30 mouse cellular contexts compared by ENCODE assay signal in genomic region chr4:63585216-63585615, GRCm38 (mm10). TPM values are rescaled to one million over a fixed set of nuclear protein-coding genes. Genes with fewer than 3 reads are reported as not detected.
"Had no signal": no experiment of that assay in that cellular context is flagged by ENCODE, and none has a peak within 500 bp of the region (broad histone marks: within the 10 kb centered on the region; RNA-seq: fewer than 3 reads in every experiment).

No protein-coding gene starts in this region.

- H3K27me3 ChIP-seq: heart, embryonic 12.5 days; hindbrain, embryonic 12.5 days; intestine, embryonic 15.5 days; limb, embryonic 12.5 days; liver, embryonic 13.5 days; liver, embryonic 15.5 days had no signal

- ATAC-seq: hindbrain, embryonic 16.5 days; inflammation-experienced regulatory T-cells, adult 6 months; intestine, embryonic 15.5 days; intestine, postnatal 0 days; liver, postnatal 0 days had no signal

- H3K4me2 ChIP-seq: heart, embryonic 12.5 days; hindbrain, embryonic 12.5 days; hindbrain, embryonic 14.5 days; intestine, embryonic 15.5 days; limb, embryonic 12.5 days; liver, embryonic 11.5 days; liver, embryonic 13.5 days; liver, embryonic 15.5 days had no signal

- H3K36me3 ChIP-seq: hindbrain, embryonic 12.5 days; liver, embryonic 15.5 days had no signal

- H3K27ac ChIP-seq: gastrocnemius, adult 2 months; heart, embryonic 10.5 days; hindbrain, embryonic 10.5 days; hindbrain, embryonic 12.5 days; hindbrain, embryonic 14.5 days; intestine, embryonic 15.5 days; layer of hippocampus, adult 2 months; left cerebral cortex, adult 2 months; limb, embryonic 12.5 days; liver, embryonic 13.5 days; liver, embryonic 15.5 days had no signal

- H3K9me3 ChIP-seq: heart, embryonic 10.5 days; heart, embryonic 12.5 days; hindbrain, embryonic 10.5 days; hindbrain, embryonic 12.5 days; intestine, embryonic 15.5 days; limb, embryonic 10.5 days; limb, embryonic 12.5 days; liver, embryonic 13.5 days; liver, embryonic 15.5 days had no signal

- H3K4me1 ChIP-seq: intestine, embryonic 15.5 days; liver, embryonic 13.5 days; liver, embryonic 15.5 days had no signal

- DNase-seq: gastrocnemius, adult 2 months; gastrocnemius, postnatal 10 days; gastrocnemius, postnatal 25 days; heart, adult 18-20 months; heart, postnatal 10 days; heart, postnatal 4 days; kidney, adult 18-20 months; kidney, postnatal 36 days; liver; liver, embryonic 13.5 days; liver, postnatal 0 days had no signal

- H3K4me3 ChIP-seq: gastrocnemius, adult 2 months; heart, embryonic 10.5 days; heart, embryonic 12.5 days; hindbrain, embryonic 10.5 days; hindbrain, embryonic 12.5 days; intestine, embryonic 15.5 days; layer of hippocampus, adult 2 months; left cerebral cortex, adult 2 months; limb, embryonic 10.5 days; limb, embryonic 12.5 days; liver, embryonic 13.5 days; liver, embryonic 15.5 days had no signal

- H3K9ac ChIP-seq: heart, embryonic 12.5 days; hindbrain, embryonic 12.5 days; hindbrain, embryonic 14.5 days; intestine, embryonic 15.5 days; limb, embryonic 12.5 days; liver, embryonic 13.5 days; liver, embryonic 15.5 days; liver, postnatal 0 days had no signal

RNA-seq across cellular contexts. Expression of gene Gm11213, which starts 19.8 kb away (rescaled TPM):
- polyA plus RNA-seq: frontal cortex, adult 2 months; heart, embryonic 10.5 days; heart, embryonic 12.5 days; heart, embryonic 14.5 days; heart, embryonic 16.5 days; hindbrain, embryonic 10.5 days; hindbrain, embryonic 12.5 days; hindbrain, embryonic 14.5 days; hindbrain, embryonic 16.5 days; inflammation-experienced regulatory T-cells, adult 6 months; intestine, embryonic 15.5 days; intestine, postnatal 0 days; limb, embryonic 10.5 days; limb, embryonic 12.5 days; limb, embryonic 14.5 days; liver, embryonic 11.5 days; liver, embryonic 13.5 days; liver, embryonic 15.5 days; liver, postnatal 0 days had no signal

RNA-seq across cellular contexts. Expression of gene Tex48, which starts 37.0 kb away (rescaled TPM):
- polyA plus RNA-seq: frontal cortex, adult 2 months; heart, embryonic 10.5 days; heart, embryonic 12.5 days; heart, embryonic 14.5 days; heart, embryonic 16.5 days; hindbrain, embryonic 10.5 days; hindbrain, embryonic 12.5 days; hindbrain, embryonic 14.5 days; hindbrain, embryonic 16.5 days; inflammation-experienced regulatory T-cells, adult 6 months; intestine, embryonic 15.5 days; intestine, postnatal 0 days; limb, embryonic 10.5 days; limb, embryonic 12.5 days; limb, embryonic 14.5 days; liver, embryonic 11.5 days; liver, embryonic 13.5 days; liver, embryonic 15.5 days; liver, postnatal 0 days had no signal
